Mouse (Mus musculus): ENCODE results near the gene Stim2. TPM values are rescaled to one million over a fixed set of nuclear protein-coding genes. Genes with fewer than 3 reads are reported as not detected.

Stim2 gene
- total and polyA plus RNA-seq, 3 experiments, result 16.8 to 21.5 (median 18.2) TPM

GRCm38 (mm10) chr5:54110789-54111188, 112.5 kb downstream of the Stim2 start:
- no peak overlapping the region for H3K27ac ChIP-seq (ENCODE audit: insufficient read depth, low read depth)
- no peak overlapping the region for H3K4me3 ChIP-seq (replicated peaks in 1 of 3; ENCODE audit: low read depth in 2 of 3, low read length in 2 of 3, poor library complexity in 1 of 3)
- no peak for TF ChIP-seq BHLHE40 (IDR thresholded peaks at IDR 0.05; ENCODE audit: low read depth, low read length)
- TF ChIP-seq ZMIZ1 (IDR thresholded peaks at IDR 0.05; ENCODE audit: low read depth, low read length), result no peak
- no peak for TF ChIP-seq KAT2A (IDR thresholded peaks at IDR 0.05; ENCODE audit: insufficient replicate concordance, low read length)
- no peak for TF ChIP-seq E2F4 (IDR thresholded peaks at IDR 0.05; ENCODE audit: insufficient replicate concordance, low read depth, low read length)
- no peak for TF ChIP-seq MAZ (IDR thresholded peaks at IDR 0.05; ENCODE audit: low read depth, low read length)
- TF ChIP-seq JUN (IDR thresholded peaks at IDR 0.05; ENCODE audit: insufficient read depth, low read depth, low read length), result no peak
- no peak for TF ChIP-seq GABPA (IDR thresholded peaks at IDR 0.05; ENCODE audit: insufficient replicate concordance, low read depth, low read length)
- TF ChIP-seq UBTF (IDR thresholded peaks at IDR 0.05; ENCODE audit: low read depth, low read length), result no peak
- no peak for TF ChIP-seq RAD21 (IDR thresholded peaks at IDR 0.05; ENCODE audit: low read depth, low read length)
- H3K27me3 ChIP-seq (replicated peaks), result no peaks in the 10 kb centered on the region
- H3K4me2 ChIP-seq (ENCODE audit: insufficient read depth, low read depth, poor library complexity, severe bottlenecking), result no peak overlapping the region
- H3K9ac ChIP-seq (ENCODE audit: insufficient read depth, low read depth), result no peak overlapping the region
- DNase-seq (ENCODE audit: extremely low read depth), result no peak
- no peaks in the 10 kb centered on the region for H3K9me3 ChIP-seq (replicated peaks; ENCODE audit: low read length)
- dilution Hi-C loops (cut with MboI; ENCODE audit: extremely low pct_ligation_motif_present, extremely low pct_unique_long_range_greater_than_20kb, low sequenced_read_pairs) (no loop called here), in situ Hi-C loops (cut with MboI; ENCODE audit: low pct_ligation_motif_present, low pct_unique_long_range_greater_than_20kb, low sequenced_read_pairs) (loop anchor here (5.0 to 25.0 kb wide), 4 partner anchors 233 to 786 kb away; no protein-coding TSS in a partner anchor)
- peaks cover 0 to 12% of the 10 kb centered on the region in 2 experiments; a peak in 2 of 4 replicates for H3K4me1 ChIP-seq (ENCODE audit: control insufficient read depth in 1 of 2, insufficient read depth in 2 of 2)
- peaks cover 23 to 47% of the 10 kb centered on the region in 2 experiments for H3K36me3 ChIP-seq (replicated peaks in 1 of 2; ENCODE audit: control insufficient read depth in 1 of 2, insufficient read depth in 1 of 2, low read length in 1 of 2)
- H3K79me2 ChIP-seq (replicated peaks; ENCODE audit: control insufficient read depth, extremely low read depth, insufficient read depth, poor library complexity, severe bottlenecking), result no peaks in the 10 kb centered on the region

- no peaks in the 10 kb centered on the region for H3K27me3 ChIP-seq (replicated peaks)
- TF ChIP-seq JUND (conservative IDR thresholded peaks at IDR 0.05; ENCODE audit: low read depth, low read length), result no peak
- peak; percentile 95 for TF ChIP-seq RAD21 (IDR thresholded peaks at IDR 0.05; ENCODE audit: low read depth, low read length)
- TF ChIP-seq SMC3 (IDR thresholded peaks at IDR 0.05; ENCODE audit: low read depth, low read length), result peak; percentile 91
- peak; percentile 60 to 89 for TF ChIP-seq CTCF (conservative IDR thresholded peaks at IDR 0.05 in 1 of 2, IDR thresholded peaks at IDR 0.05 in 1 of 2; ENCODE audit: low read depth in 2 of 2, low read length in 2 of 2)
- peak; percentile 68 for TF ChIP-seq ZC3H11A (IDR thresholded peaks at IDR 0.05; ENCODE audit: low read depth, low read length)
- no peak for TF ChIP-seq SIN3A (IDR thresholded peaks at IDR 0.05; ENCODE audit: low read length)
- TF ChIP-seq IRF4 (IDR thresholded peaks at IDR 0.05; ENCODE audit: low read depth, low read length), result no peak
- no peak overlapping the region for H3K4me2 ChIP-seq (ENCODE audit: insufficient read depth, low read depth, poor library complexity, severe bottlenecking)
- H3K4me3 ChIP-seq (replicated peaks in 1 of 3; ENCODE audit: low read depth in 2 of 3, low read length in 2 of 3, poor library complexity in 1 of 3), result no peak overlapping the region
- H3K79me2 ChIP-seq (replicated peaks; ENCODE audit: control insufficient read depth, extremely low read depth, insufficient read depth, poor library complexity, severe bottlenecking), result no peaks in the 10 kb centered on the region
- in situ Hi-C loops (cut with MboI; ENCODE audit: low pct_ligation_motif_present, low pct_unique_long_range_greater_than_20kb, low sequenced_read_pairs), result loop anchor here (5.0 to 25.0 kb wide), 4 partner anchors 236 to 788 kb away; no protein-coding TSS in a partner anchor
- no peaks in the 10 kb centered on the region for H3K4me1 ChIP-seq (ENCODE audit: control insufficient read depth in 1 of 2, insufficient read depth in 2 of 2)
- DNase-seq (ENCODE audit: extremely low read depth), result peak; percentile 53
- H3K36me3 ChIP-seq (replicated peaks in 1 of 2; ENCODE audit: control insufficient read depth in 1 of 2, insufficient read depth in 1 of 2, low read length in 1 of 2), result peaks cover 32 to 57% of the 10 kb centered on the region in 2 experiments
- no peaks in the 10 kb centered on the region for H3K9me3 ChIP-seq (replicated peaks; ENCODE audit: low read length)
- H3K9ac ChIP-seq (ENCODE audit: insufficient read depth, low read depth), result no peak overlapping the region
- no peak overlapping the region for H3K27ac ChIP-seq (ENCODE audit: insufficient read depth, low read depth)
- dilution Hi-C loops (cut with MboI; ENCODE audit: extremely low pct_ligation_motif_present, extremely low pct_unique_long_range_greater_than_20kb, low sequenced_read_pairs), result no loop called here
These were observed 115.0 kb downstream of the Stim2 start for GRCm38 (mm10) chr5:54113284-54113683.

All from CH12.LX (cell line).